Mouse (Mus musculus): Measurements from ENCODE around the gene Pik3c2g.

- no peak for TF ChIP-seq CTCF (IDR thresholded peaks at IDR 0.05; ENCODE audit: borderline replicate concordance, extremely low read depth, insufficient read depth, insufficient read length)
- no peak for TF ChIP-seq POLR2A (IDR thresholded peaks at IDR 0.05; ENCODE audit: borderline replicate concordance, extremely low read depth, insufficient read depth, insufficient read length, poor library complexity, severe bottlenecking)
These were observed 295.1 kb downstream of the Pik3c2g start for GRCm38 (mm10) chr6:139882076-139882475.

Data from brain, embryonic 14.5 days (tissue).